Mouse (Mus musculus) MN1 (cell line): ENCODE results near the gene Vash2.
"Not testable (repeated sequence)": the region's sequence is repeated elsewhere in the genome, so short reads cannot be mapped to it uniquely, and the experiment has no call there.

ENCODE experiments used
- DNase-seq: peaks from one replicate; pipeline ENCODE4 v3.0.0-alpha.2; 2016; ENCODE audit warnings: low spot score

Vash2 gene

GRCm38 (mm10) chr1:190979100-190979563 is at the start of gene Vash2:
Gene Vash2 (minus strand): TSS chr1:190979296.
- peak; percentile 95 for DNase-seq

GRCm38 (mm10) chr1:191026021-191026713 is 47.1 kb upstream of the Vash2 start, which contains the start of gene Flvcr1:
Gene Flvcr1 (minus strand): TSS chr1:191026158.
- peak; percentile 99 for DNase-seq

GRCm38 (mm10) chr1:191025016-191026012 is 46.2 kb upstream of the Vash2 start:
- DNase-seq, result peak; percentile 52

GRCm38 (mm10) chr1:191023806-191024205 is 44.7 kb upstream of the Vash2 start:
- DNase-seq, result not testable (repeated sequence)

- DNase-seq, result no peak
Observed at GRCm38 (mm10) chr1:191023140-191023539, 44.0 kb upstream of the Vash2 start.

- no peak for DNase-seq
Observed at GRCm38 (mm10) chr1:191021016-191021415, 41.9 kb upstream of the Vash2 start.

GRCm38 (mm10) chr1:191020217-191020924 is 41.3 kb upstream of the Vash2 start:
- no peak for DNase-seq

- DNase-seq, result no peak
Observed at GRCm38 (mm10) chr1:191019803-191020202, 40.7 kb upstream of the Vash2 start.

- no peak for DNase-seq
Observed at GRCm38 (mm10) chr1:191014271-191014670, 35.2 kb upstream of the Vash2 start.

- DNase-seq, result no peak
Observed at GRCm38 (mm10) chr1:191008707-191009106, 29.6 kb upstream of the Vash2 start.

- DNase-seq, result no peak
Observed at GRCm38 (mm10) chr1:191002201-191002600, 23.1 kb upstream of the Vash2 start.

- DNase-seq, result peak; percentile 42
Observed at GRCm38 (mm10) chr1:191000686-191001085, 21.6 kb upstream of the Vash2 start.

GRCm38 (mm10) chr1:190998027-190998426 is 18.9 kb upstream of the Vash2 start:
- peak; percentile 26 for DNase-seq

- DNase-seq, result peak; percentile 36
Observed at GRCm38 (mm10) chr1:190996346-190996877, 17.3 kb upstream of the Vash2 start.

- peak; percentile 83 for DNase-seq
Observed at GRCm38 (mm10) chr1:190995548-190995947, 16.5 kb upstream of the Vash2 start.

GRCm38 (mm10) chr1:190989437-190990082 is 10.5 kb upstream of the Vash2 start:
- DNase-seq, result no peak

- DNase-seq, result no peak
Observed at GRCm38 (mm10) chr1:190981412-190981811, 2.3 kb upstream of the Vash2 start.

GRCm38 (mm10) chr1:190980470-190980869 is 1.4 kb upstream of the Vash2 start:
- DNase-seq, result no peak

GRCm38 (mm10) chr1:190978511-190979073 is 504 bp downstream of the Vash2 start:
- DNase-seq, result peak; percentile 65

- DNase-seq, result peak; percentile 39
Observed at GRCm38 (mm10) chr1:190978001-190978400, 1.1 kb downstream of the Vash2 start.
